Mouse (Mus musculus): Measurements from ENCODE around the gene Mfsd12. TPM values are rescaled to one million over a fixed set of nuclear protein-coding genes. Genes with fewer than 3 reads are reported as not detected.

Mfsd12 gene
- polyA plus RNA-seq, 1 experiment from 2014 or later, result 11.5 TPM

DNA sequence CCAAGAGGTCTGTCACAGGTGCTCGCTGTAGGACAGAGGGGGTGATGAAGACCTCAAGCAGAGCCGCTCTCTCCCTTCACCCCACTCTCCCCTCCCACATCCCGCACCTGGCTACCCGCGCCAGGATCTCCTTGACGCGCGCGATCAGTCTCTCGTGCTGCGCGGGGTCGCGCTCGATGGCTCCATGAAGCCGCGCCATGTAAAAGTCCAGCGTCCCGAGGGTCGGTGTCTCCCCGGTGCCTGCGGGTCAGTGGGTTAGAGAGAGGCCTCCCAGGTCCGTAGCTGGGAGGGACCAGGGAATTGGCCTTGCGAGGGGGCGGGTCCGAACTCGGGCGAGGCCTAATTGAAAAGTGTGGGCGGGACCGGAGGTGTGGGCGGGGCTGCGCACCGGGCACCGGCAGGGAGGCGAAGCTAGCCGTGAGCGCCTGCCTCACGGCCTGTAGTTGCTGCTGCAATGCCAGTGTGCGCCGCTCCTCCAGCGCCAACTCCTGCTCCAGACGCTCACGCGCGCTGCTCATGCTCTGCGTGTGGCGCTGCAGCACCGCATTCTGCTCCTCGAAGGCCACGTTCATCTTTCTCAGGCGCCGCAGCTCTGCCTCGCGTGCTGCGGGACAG lies 10.7 kb upstream of the Mfsd12 start:
- peak overlapping the region; percentile 35 for H3K4me3 ChIP-seq (replicated peaks)
- peaks cover 36% of the 10 kb centered on the region for H3K27me3 ChIP-seq
- ATAC-seq (replicated peaks; ENCODE audit: low FRiP score), result peak; percentile 20
- peaks cover 24% of the 10 kb centered on the region for H3K36me3 ChIP-seq
- 8% methylated on average over 55 of the region's 55 CpGs for WGBS
- peaks cover 54% of the 10 kb centered on the region for H3K4me1 ChIP-seq
- H3K9ac ChIP-seq, result peak overlapping the region; percentile 3; the same call in 1 of the 2 replicates
- peak overlapping the region; percentile 9; the same call in 1 of the 2 replicates for H3K27ac ChIP-seq
- H3K4me2 ChIP-seq, result peak overlapping the region; percentile 61
- H3K9me3 ChIP-seq (replicated peaks), result no peaks in the 10 kb centered on the region

DNA sequence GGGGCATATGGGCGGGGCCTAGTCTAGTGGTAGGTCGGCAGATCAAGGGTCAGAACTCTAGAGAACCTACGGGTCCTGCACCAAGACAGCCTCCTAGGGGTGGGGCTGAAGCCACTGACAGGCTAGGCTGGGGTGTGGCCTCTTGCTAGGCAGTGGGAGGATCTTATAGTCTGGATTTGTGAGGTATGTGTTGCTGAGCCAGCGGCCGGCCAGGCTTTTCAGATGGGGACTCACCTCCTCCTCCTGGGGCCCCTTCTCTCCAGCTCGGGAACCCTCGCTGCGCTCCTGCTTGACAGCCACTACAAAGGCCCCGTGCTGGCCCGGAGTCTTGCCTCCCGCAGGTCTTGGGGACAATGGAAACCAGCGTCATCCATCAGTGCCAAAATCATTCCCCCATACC lies 8.1 kb upstream of the Mfsd12 start:
- peaks cover 11% of the 10 kb centered on the region for H3K27me3 ChIP-seq
- H3K36me3 ChIP-seq, result peaks cover 24% of the 10 kb centered on the region
- H3K9me3 ChIP-seq (replicated peaks), result no peaks in the 10 kb centered on the region
- H3K27ac ChIP-seq, result peak overlapping the region; percentile 60
- H3K4me2 ChIP-seq, result peak overlapping the region; percentile 90
- peak overlapping the region; percentile 84 for H3K4me3 ChIP-seq (replicated peaks)
- peak overlapping the region; percentile 80 for H3K9ac ChIP-seq
- ATAC-seq (replicated peaks; ENCODE audit: low FRiP score), result no peak
- peaks cover 41% of the 10 kb centered on the region for H3K4me1 ChIP-seq
- WGBS, result 3% methylated on average over 12 of the region's 12 CpGs

GRCm38 (mm10) chr10:81349961-81350350 lies 7.3 kb upstream of the Mfsd12 start:
- peak overlapping the region; percentile 81 for H3K27ac ChIP-seq
- peaks cover 24% of the 10 kb centered on the region for H3K36me3 ChIP-seq
- peaks cover 3% of the 10 kb centered on the region; the same call in 1 of the 2 replicates for H3K27me3 ChIP-seq
- H3K9me3 ChIP-seq (replicated peaks), result no peaks in the 10 kb centered on the region
- peaks cover 41% of the 10 kb centered on the region for H3K4me1 ChIP-seq
- peak overlapping the region; percentile 90 for H3K4me2 ChIP-seq
- peak overlapping the region; percentile 84 for H3K4me3 ChIP-seq (replicated peaks)
- H3K9ac ChIP-seq, result peak overlapping the region; percentile 80
- under 1% methylated on average over 29 of the region's 29 CpGs for WGBS
- ATAC-seq (replicated peaks; ENCODE audit: low FRiP score), result peak; percentile 31

- Histone ChIP-seq H3K9ac (peak within 1 kb of the TSS; percentile 80), H3K27me3 (no peaks in the 10 kb centered on the region), H3K27ac (peak within 1 kb of the TSS; percentile 81), H3K4me3 (replicated peaks) (peak within 1 kb of the TSS; percentile 84), H3K4me2 (peak within 1 kb of the TSS; percentile 90), H3K4me1 (peaks cover 41% of the 10 kb centered on the region), H3K36me3 (peaks cover 22% of the 10 kb centered on the region), H3K9me3 (replicated peaks) (no peaks in the 10 kb centered on the region)
- peak; percentile 93 for ATAC-seq (replicated peaks; ENCODE audit: low FRiP score)
- WGBS, result under 1% methylated on average over 54 of the region's 54 CpGs
These were observed 6.8 kb upstream of the Mfsd12 start, which contains the start of gene Hmg20b for GRCm38 (mm10) chr10:81350351-81351063. Hmg20b (minus strand) TSS chr10:81350480.

DNA sequence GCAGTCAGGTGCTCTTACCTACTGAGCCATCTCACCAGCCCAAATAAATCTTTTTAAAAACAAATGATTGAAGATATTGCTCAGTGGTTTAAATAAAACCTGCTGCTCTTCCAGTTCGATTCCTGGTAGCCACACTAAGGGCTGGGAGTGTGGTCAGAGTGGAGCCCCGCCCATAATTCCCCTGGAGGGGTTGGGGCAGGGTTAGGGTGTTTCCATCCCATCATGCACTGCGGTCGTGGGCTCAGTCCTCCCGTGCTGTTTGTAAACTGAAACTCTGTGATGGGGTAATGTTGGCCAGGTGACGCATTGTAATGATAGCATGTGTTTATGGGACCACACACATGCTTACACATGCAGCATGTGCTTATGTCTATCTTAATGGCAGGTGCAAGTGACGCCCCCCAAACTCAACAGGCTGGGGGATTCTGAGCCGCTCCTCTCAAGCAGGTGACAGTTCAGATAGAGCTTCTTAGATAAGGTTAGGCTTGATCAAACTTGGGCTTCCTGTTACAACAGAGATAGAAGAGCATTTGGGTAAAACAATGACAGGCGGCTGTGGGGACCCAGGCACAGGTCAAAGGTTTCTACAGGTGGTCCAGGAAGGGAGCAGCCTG lies 5.5 kb upstream of the Mfsd12 start:
- 28% methylated on average over 9 of the region's 9 CpGs for WGBS

DNA sequence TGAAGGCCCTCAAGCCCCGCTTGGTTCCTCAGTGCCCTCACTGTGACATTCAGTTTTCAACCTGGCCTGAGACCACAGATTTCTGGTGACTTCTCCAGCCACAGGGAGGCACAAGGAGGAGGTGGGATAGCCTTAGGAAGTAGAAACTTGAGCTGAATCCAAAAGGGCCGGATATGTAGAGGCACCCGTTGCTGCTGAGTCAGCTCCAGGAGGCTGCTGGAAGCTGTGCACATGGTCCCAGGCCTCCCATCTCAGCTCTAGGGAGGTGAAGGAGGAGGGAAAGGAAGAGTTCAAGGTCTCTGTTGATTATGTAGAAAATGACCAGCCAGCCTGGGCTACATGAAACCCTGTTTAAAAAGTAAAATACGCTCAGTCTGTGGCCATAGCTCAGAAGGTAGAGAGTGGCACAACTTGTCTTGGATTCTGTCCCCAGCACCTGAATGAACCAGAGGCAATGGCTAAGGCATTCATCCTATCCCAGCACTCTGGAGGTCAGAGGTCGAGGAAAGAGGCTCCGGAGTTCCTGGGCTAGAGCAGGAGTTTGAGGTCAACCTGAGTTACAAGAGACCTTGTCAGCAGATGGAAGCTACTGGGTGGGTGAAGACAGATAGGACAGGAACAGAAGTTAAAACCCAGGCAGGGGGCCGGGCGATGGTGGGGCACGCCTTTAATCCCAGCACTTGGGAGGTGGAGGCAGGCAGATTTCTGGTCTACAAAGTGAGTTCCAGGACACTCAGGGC lies 2.4 kb upstream of the Mfsd12 start:
- no peak for ATAC-seq (replicated peaks; ENCODE audit: low FRiP score)
- Histone ChIP-seq H3K4me2 (no peak overlapping the region), H3K4me1 (peaks cover 39% of the 10 kb centered on the region), H3K27ac (no peak overlapping the region), H3K9ac (no peak overlapping the region), H3K4me3 (replicated peaks) (no peak overlapping the region), H3K27me3 (no peaks in the 10 kb centered on the region), H3K9me3 (replicated peaks) (no peaks in the 10 kb centered on the region), H3K36me3 (no peaks in the 10 kb centered on the region)
- WGBS, result 67% methylated on average over 9 of the region's 9 CpGs

More for the DNA sequence above, 5.5 kb upstream of the Mfsd12 start:
- no peak overlapping the region for H3K4me3 ChIP-seq (replicated peaks)
- no peaks in the 10 kb centered on the region for H3K27me3 ChIP-seq
- peaks cover 38% of the 10 kb centered on the region for H3K4me1 ChIP-seq
- no peak overlapping the region for H3K27ac ChIP-seq
- no peak overlapping the region for H3K4me2 ChIP-seq
- peaks cover 17% of the 10 kb centered on the region for H3K36me3 ChIP-seq
- ATAC-seq (replicated peaks; ENCODE audit: low FRiP score), result no peak
- H3K9me3 ChIP-seq (replicated peaks), result no peaks in the 10 kb centered on the region
- no peak overlapping the region for H3K9ac ChIP-seq

- Histone ChIP-seq H3K9me3 (replicated peaks) (no peaks in the 10 kb centered on the region), H3K4me1 (peaks cover 44% of the 10 kb centered on the region), H3K4me2 (no peak overlapping the region), H3K36me3 (no peaks in the 10 kb centered on the region), H3K4me3 (replicated peaks) (no peak overlapping the region), H3K9ac (no peak overlapping the region), H3K27me3 (no peaks in the 10 kb centered on the region), H3K27ac (no peak overlapping the region)
- no peak for ATAC-seq (replicated peaks; ENCODE audit: low FRiP score)
- WGBS, result 71% methylated on average over 4 of the region's 4 CpGs
These were observed 1.8 kb upstream of the Mfsd12 start for GRCm38 (mm10) chr10:81355533-81355932.

DNA sequence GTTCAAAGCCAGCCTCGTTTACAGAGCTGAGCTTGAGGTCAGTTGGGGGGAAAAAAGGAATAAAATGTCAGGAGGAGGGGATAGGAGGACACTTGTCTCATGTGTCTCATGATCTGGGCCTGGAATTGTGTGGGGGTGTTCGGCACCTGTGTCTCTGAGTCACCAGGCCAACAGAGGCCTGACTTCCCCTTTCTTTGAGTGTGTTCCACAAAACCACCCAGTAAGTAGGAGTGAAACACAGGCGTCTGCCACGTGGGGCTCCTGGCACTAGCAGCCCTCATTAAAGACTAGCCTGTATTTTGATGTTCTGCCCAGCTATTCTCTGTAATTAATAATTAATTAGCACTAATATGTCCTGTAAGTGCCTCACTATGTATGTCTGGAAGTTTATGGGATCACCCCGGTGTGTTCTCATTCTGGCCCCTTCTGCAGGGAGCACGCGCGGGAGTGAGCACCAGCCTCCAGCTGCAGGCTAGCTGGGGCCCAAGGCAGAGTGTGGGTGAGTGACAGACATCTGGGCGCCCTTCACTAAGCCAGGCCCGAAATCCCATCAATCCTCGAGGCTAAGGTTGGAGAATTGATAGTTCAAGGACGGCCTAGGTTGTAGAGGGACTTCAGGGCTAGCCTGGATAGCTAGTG lies 820 bp upstream of the Mfsd12 start:
- H3K27ac ChIP-seq, result peak overlapping the region; percentile 14; the same call in 1 of the 2 replicates
- no peak for ATAC-seq (replicated peaks; ENCODE audit: low FRiP score)
- H3K9ac ChIP-seq, result no peak overlapping the region
- H3K4me2 ChIP-seq, result peak overlapping the region; percentile 99
- H3K36me3 ChIP-seq, result 0 out of 2 replicates have a peak, but pooled peaks cover 4% of the 10 kb centered on the region
- 49% methylated on average over 12 of the region's 12 CpGs for WGBS
- H3K4me1 ChIP-seq, result peaks cover 46% of the 10 kb centered on the region
- H3K27me3 ChIP-seq, result no peaks in the 10 kb centered on the region
- H3K4me3 ChIP-seq (replicated peaks), result peak overlapping the region; percentile 86
- no peaks in the 10 kb centered on the region for H3K9me3 ChIP-seq (replicated peaks)

GRCm38 (mm10) chr10:81358209-81358608 lies 918 bp downstream of the Mfsd12 start:
- H3K27ac ChIP-seq, result 0 out of 2 replicates have a peak overlapping the region, but pooled peaks have one; percentile 43
- H3K4me1 ChIP-seq, result peaks cover 61% of the 10 kb centered on the region
- H3K9ac ChIP-seq, result peak overlapping the region; percentile 81
- peaks cover 8% of the 10 kb centered on the region for H3K27me3 ChIP-seq
- no peaks in the 10 kb centered on the region for H3K9me3 ChIP-seq (replicated peaks)
- H3K4me2 ChIP-seq, result peak overlapping the region; percentile 99
- 0 out of 2 replicates have a peak, but pooled peaks cover 10% of the 10 kb centered on the region for H3K36me3 ChIP-seq
- H3K4me3 ChIP-seq (replicated peaks), result peak overlapping the region; percentile 86
- ATAC-seq (replicated peaks; ENCODE audit: low FRiP score), result no peak
- WGBS, result 35% methylated on average over 4 of the region's 4 CpGs

DNA sequence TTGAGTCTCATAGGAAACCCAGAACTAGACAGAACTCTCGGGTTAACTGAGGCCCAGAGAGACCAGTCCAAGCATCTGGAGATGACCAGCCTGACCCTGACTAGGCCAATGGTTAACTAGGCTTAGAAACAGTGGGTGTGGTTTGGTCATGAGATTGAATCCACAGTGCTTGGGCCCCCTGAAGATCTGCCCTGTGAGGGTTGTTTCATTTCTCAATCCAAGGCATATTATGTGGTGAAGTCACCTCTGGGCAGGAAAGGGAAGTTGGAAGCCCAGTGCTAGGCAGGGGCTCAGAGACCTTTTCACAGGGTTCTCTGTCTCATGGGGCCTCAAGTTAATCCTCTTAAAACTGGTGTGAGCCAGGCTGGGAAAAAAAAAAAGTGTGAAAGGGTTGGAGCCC lies 1.6 kb downstream of the Mfsd12 start:
- no peak for ATAC-seq (replicated peaks; ENCODE audit: low FRiP score)
- Histone ChIP-seq H3K4me1 (peaks cover 67% of the 10 kb centered on the region), H3K36me3 (0 out of 2 replicates have a peak, but pooled peaks cover 10% of the 10 kb centered on the region), H3K4me3 (replicated peaks) (peak overlapping the region; percentile 86), H3K27me3 (peaks cover 14% of the 10 kb centered on the region), H3K9ac (0 out of 2 replicates have a peak overlapping the region, but pooled peaks have one; percentile 81), H3K27ac (peak overlapping the region; percentile 43; the same call in 1 of the 2 replicates), H3K9me3 (replicated peaks) (no peaks in the 10 kb centered on the region), H3K4me2 (peak overlapping the region; percentile 99)
- WGBS, result 44% methylated on average over 1 of the region's 1 CpGs

DNA sequence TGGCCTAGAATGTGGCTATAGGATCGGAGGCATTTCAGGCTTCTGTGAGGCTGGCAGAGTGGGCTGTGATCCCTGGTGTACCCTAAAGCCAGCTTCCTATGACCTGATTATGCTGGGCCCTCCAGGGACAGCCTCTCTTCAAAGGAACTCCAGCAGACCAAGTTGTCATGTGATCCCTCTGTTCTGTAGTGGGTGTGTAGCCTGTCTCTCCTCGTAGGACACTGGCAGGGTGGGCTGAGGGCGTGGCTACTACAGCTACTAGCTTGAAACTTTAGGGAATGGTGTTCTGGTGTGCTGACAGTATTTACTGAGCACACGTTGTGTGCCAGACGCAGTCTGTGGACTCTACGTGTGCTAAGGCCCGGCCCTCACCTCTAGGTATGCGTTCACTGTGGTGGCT lies 3.4 kb downstream of the Mfsd12 start:
- 58% methylated on average over 8 of the region's 8 CpGs for WGBS
- no peak overlapping the region for H3K4me2 ChIP-seq

More for the DNA sequence above, 3.4 kb downstream of the Mfsd12 start:
- H3K36me3 ChIP-seq, result 0 out of 2 replicates have a peak, but pooled peaks cover 10% of the 10 kb centered on the region
- H3K9me3 ChIP-seq (replicated peaks), result no peaks in the 10 kb centered on the region
- peaks cover 18% of the 10 kb centered on the region for H3K27me3 ChIP-seq
- H3K27ac ChIP-seq, result no peak overlapping the region
- ATAC-seq (replicated peaks; ENCODE audit: low FRiP score), result no peak
- H3K9ac ChIP-seq, result no peak overlapping the region
- H3K4me3 ChIP-seq (replicated peaks), result no peak overlapping the region
- peaks cover 86% of the 10 kb centered on the region for H3K4me1 ChIP-seq

Data from kidney, embryonic 15.5 days (tissue).